Mouse (Mus musculus) brain, embryonic 14.5 days (tissue): ENCODE measurements at regions not wholly inside any gene's neighbourhood (a gene's known extent, or its start where the extent isn't known, plus 50 kb on each side); places are given as distances from the start of the nearest gene placed in this dataset.

Experiments
- CTCF ChIP-seq: fragments of 200-500 bp; IDR thresholded peaks from 2 replicates; pipeline ENCODE4 v1.5.1; 2012; ENCODE audit warnings: inconsistent platforms, mild to moderate bottlenecking, moderate library complexity, borderline replicate concordance; ENCODE audit not compliant: insufficient read depth, insufficient read length; ENCODE audit errors: extremely low read depth
- POLR2A ChIP-seq: fragments of 200-500 bp; IDR thresholded peaks from 2 replicates; pipeline ENCODE4 v1.6.1; 2012; ENCODE audit warnings: mild to moderate bottlenecking, inconsistent platforms, borderline replicate concordance; ENCODE audit not compliant: poor library complexity, insufficient read depth, insufficient read length, severe bottlenecking; ENCODE audit errors: extremely low read depth

DNA sequence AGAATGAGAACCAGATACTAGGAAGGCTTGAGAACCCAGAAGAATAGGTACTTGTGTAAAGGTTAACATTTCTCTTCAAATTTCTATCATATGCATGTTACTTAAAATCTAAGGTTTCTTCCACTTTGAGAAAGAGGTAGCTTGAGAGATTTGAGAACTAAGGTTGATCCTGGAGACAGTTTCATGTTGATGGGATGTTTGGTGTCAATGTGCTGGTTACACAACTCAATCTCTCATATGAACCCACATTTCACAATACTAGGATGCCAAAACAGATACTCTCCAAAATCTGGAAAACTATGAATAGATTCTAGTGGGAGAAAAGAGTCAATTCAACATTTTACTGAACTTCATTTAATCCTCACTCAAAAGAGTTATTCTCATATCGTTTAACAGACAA, 589.1 kb upstream of the Tusc1 start:
- no peak for TF ChIP-seq POLR2A
- TF ChIP-seq CTCF, result no peak
